In the genomic region with DNA sequence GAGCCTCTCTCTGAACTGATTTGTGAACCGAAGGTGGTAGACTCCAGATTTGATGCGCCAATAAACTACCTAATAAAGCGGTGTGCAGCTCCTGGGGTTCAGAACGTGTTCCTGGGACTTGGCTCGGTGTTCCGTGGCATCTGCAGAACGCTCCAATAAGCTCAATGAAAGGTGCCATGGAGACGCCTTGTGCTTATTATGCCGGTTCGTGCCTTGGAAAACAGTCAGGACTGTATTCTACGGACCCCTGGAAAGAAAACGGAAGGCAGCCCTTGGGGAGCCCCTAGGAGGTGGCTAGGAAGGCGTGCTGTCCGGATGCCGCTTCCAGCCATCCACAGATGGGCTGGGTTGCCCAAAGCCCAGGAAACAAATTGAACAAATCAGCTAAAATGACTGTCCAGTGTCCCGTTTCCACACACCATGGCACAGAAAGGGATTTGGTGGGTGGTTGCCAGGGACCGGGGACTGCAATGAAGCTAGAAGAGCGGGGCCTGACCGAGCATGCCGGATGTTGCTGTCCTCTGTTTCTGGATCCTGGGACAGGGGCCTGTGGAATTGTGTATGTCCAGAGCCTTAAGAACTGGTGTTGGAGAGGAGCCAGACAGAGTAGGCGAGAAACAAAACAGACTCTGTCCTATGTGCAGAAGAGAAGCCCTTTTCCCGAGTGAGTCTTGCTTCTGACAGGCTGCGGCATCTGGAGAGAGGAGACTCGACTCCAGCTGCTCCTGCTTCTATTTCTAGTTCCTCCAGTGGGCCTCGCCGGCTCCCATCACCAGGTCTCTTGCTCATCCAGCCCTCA, we compare ENCODE assay signal across 8 mouse cellular contexts. TPM values are rescaled to one million over a fixed set of nuclear protein-coding genes. Genes with fewer than 3 reads are reported as not detected.
DNase-seq lines count a peak whose midpoint lies in the region; ATAC-seq lines count a peak whose summit lies in the region.

A gene (minus strand): TSS at position 146 of the 799 bp plus-strand sequence.

- DNase-seq in gastrocnemius, postnatal 10 days: peak; percentile 46
- no peak for DNase-seq in gastrocnemius, adult 8-10 months (ENCODE audit: low spot score in 2 of 2)
- no peak for DNase-seq in embryonic facial prominence, embryonic 10.5 days (ENCODE audit: low spot score)
- DNase-seq in layer of hippocampus, postnatal 36 days: peak; percentile 57
- no peak for DNase-seq in T-cell, adult 2 months (ENCODE audit: low spot score)
- no peak for DNase-seq in embryo, embryonic 10.5 days (ENCODE audit: low spot score)

- WGBS in embryonic facial prominence, embryonic 10.5 days: 76% methylated on average over 26 of the region's 26 CpGs
- 63% methylated on average over 26 of the region's 26 CpGs for WGBS in heart, embryonic 16.5 days
- 31% methylated on average over 26 of the region's 26 CpGs for WGBS in neural tube, embryonic 14.5 days

- peaks cover 35% of the 10 kb centered on the region for H3K4me1 ChIP-seq in embryonic facial prominence, embryonic 10.5 days
- peaks cover 4% of the 10 kb centered on the region; the same call in 1 of the 2 replicates for H3K4me1 ChIP-seq in heart, embryonic 16.5 days (ENCODE audit: control insufficient read depth, insufficient read depth, low read length)
- H3K4me1 ChIP-seq in neural tube, embryonic 14.5 days (ENCODE audit: control insufficient read depth, insufficient read depth, low read length): peaks cover 15% of the 10 kb centered on the region

- H3K27ac ChIP-seq in embryonic facial prominence, embryonic 10.5 days (replicated peaks): peak within 1 kb of the TSS; percentile 82
- peak within 1 kb of the TSS; percentile 41 for H3K27ac ChIP-seq in heart, embryonic 16.5 days (ENCODE audit: low read length)
- H3K27ac ChIP-seq in neural tube, embryonic 14.5 days (ENCODE audit: low read depth, low read length): peak within 1 kb of the TSS; percentile 93

- no peaks in the 10 kb centered on the region for H3K9me3 ChIP-seq in embryonic facial prominence, embryonic 10.5 days
- no peaks in the 10 kb centered on the region for H3K9me3 ChIP-seq in heart, embryonic 16.5 days (replicated peaks; ENCODE audit: control insufficient read depth, low read length)
- H3K9me3 ChIP-seq in neural tube, embryonic 14.5 days (ENCODE audit: control insufficient read depth, low read length): no peaks in the 10 kb centered on the region

- ATAC-seq in heart, embryonic 16.5 days (replicated peaks; ENCODE audit: extremely low read depth, insufficient read depth, low FRiP score): peak; percentile 55; the same call in 1 of the 2 replicates
- ATAC-seq in neural tube, embryonic 14.5 days (ENCODE audit: low read depth): peak; percentile 68

- no peak within 1 kb of the TSS for H3K4me2 ChIP-seq in heart, embryonic 16.5 days (ENCODE audit: low read depth, low read length)
- no peak within 1 kb of the TSS for H3K4me2 ChIP-seq in neural tube, embryonic 14.5 days (ENCODE audit: low read depth, low read length)

- H3K27me3 ChIP-seq in embryonic facial prominence, embryonic 10.5 days (replicated peaks; ENCODE audit: low read depth, poor library complexity, severe bottlenecking): no peaks in the 10 kb centered on the region
- H3K27me3 ChIP-seq in heart, embryonic 16.5 days (ENCODE audit: control insufficient read depth, insufficient read depth, low read length): no peaks in the 10 kb centered on the region
- no peaks in the 10 kb centered on the region for H3K27me3 ChIP-seq in neural tube, embryonic 14.5 days (ENCODE audit: control insufficient read depth, insufficient read depth, low read length)

- peak within 1 kb of the TSS; percentile 17; the same call in 1 of the 2 replicates for H3K9ac ChIP-seq in heart, embryonic 16.5 days (ENCODE audit: low read length)
- H3K9ac ChIP-seq in neural tube, embryonic 14.5 days (replicated peaks; ENCODE audit: low read depth, low read length): peak within 1 kb of the TSS; percentile 2; the same call in 1 of the 2 replicates

- no peak within 1 kb of the TSS for H3K4me3 ChIP-seq in embryonic facial prominence, embryonic 10.5 days
- H3K4me3 ChIP-seq in heart, embryonic 16.5 days (ENCODE audit: low read length): no peak within 1 kb of the TSS
- H3K4me3 ChIP-seq in neural tube, embryonic 14.5 days (ENCODE audit: low read depth, low read length): no peak within 1 kb of the TSS

- no peaks in the 10 kb centered on the region for H3K36me3 ChIP-seq in embryonic facial prominence, embryonic 10.5 days (replicated peaks)
- H3K36me3 ChIP-seq in heart, embryonic 16.5 days (ENCODE audit: control insufficient read depth, insufficient read depth): no peaks in the 10 kb centered on the region
- no peaks in the 10 kb centered on the region for H3K36me3 ChIP-seq in neural tube, embryonic 14.5 days (ENCODE audit: control insufficient read depth, insufficient read depth, low read length)

RNA-seq across cellular contexts. Expression of the gene that starts here (rescaled TPM):
- total RNA-seq in gastrocnemius, postnatal 10 days (2021): not detected
- not detected for total RNA-seq in gastrocnemius, adult 8-10 months (2022)
- 0.34 and 1.3 TPM in 2 replicates for polyA plus RNA-seq in embryonic facial prominence, embryonic 10.5 days (2016; fragmentation: Nextera tagmentation; extraction: Ambion mirVana)
- not detected in 2 replicates for polyA plus RNA-seq in heart, embryonic 16.5 days (2015; fragmentation: Nextera tagmentation; extraction: Ambion mirVana)
- total RNA-seq in layer of hippocampus, postnatal 36 days (2021): not detected
- not detected in 2 replicates for polyA plus RNA-seq in neural tube, embryonic 14.5 days (2014; fragmentation: Nextera tagmentation; extraction: Ambion mirVana)

Comparison
In these comparisons a context has a peak if more than half of its experiments do, and no peak if none do; other contexts are left out.
1. Peak in DNase-seq in gastrocnemius, postnatal 10 days; RNA of the gene not detected or under 1 TPM.
2. Peak in ATAC-seq, H3K27ac ChIP-seq and H3K9ac ChIP-seq in heart, embryonic 16.5 days; RNA of the gene not detected or under 1 TPM.
3. Peak in DNase-seq in layer of hippocampus, postnatal 36 days; RNA of the gene not detected or under 1 TPM.
4. Peak in ATAC-seq, H3K27ac ChIP-seq and H3K9ac ChIP-seq in neural tube, embryonic 14.5 days; RNA of the gene not detected or under 1 TPM.
5. H3K27ac ChIP-seq: peak in every context shown above with its lines; median percentile 93 in neural tube, embryonic 14.5 days; 82 in embryonic facial prominence, embryonic 10.5 days; 41 in heart, embryonic 16.5 days.